Mouse (Mus musculus): Measurements from ENCODE around the gene Cabp4.

DNA sequence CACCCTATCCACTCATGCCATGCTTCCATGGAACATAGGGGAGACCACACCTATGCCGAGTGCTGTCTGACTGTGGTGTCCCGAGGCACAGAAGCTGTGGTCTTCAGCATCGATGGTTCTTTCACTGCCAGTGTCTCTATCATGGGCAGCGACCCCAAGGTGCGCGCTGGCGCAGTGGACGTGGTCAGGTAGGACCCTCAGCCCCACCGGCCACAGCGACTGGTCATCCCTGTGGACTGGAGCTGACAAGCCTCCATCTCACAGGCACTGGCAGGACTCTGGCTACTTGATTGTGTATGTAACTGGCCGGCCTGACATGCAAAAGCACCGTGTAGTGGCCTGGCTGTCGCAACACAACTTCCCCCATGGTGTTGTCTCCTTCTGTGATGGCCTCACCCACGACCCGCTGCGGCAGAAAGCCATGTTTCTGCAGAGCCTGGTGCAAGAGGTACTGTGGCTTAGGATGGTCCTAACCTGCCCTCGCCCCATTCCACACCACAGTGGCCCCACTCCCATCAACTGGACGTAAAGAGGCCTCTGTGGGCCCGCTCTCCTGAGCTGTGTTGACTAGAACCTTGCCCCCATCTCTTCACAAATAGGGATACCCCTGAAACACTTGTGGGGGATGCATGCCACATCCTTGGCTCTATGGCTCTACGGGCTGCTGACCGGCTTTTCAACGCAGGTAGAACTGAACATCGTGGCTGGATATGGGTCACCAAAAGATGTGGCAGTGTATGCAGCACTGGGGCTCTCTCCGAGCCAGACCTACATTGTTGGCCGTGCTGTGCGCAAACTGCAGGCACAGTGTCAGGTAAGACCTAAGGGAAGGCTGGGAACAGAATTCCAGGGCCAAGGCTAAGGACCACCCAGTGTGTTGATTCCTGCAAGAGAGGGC lies 31.5 kb downstream of the Cabp4 start:
- TF ChIP-seq TAL1 (IDR thresholded peaks at IDR 0.05; ENCODE audit: low read length) (no peak), GATA1 (IDR thresholded peaks at IDR 0.05; ENCODE audit: low read length) (no peak)
